Mouse (Mus musculus) gastrocnemius, adult 18-20 months (tissue): ENCODE measurements around the gene Tsc1. TPM values are rescaled to one million over a fixed set of nuclear protein-coding genes. Genes with fewer than 3 reads are reported as not detected.

Experiments used
- DNase-seq: peaks from one replicate; pipeline ENCODE4 v3.0.0; 2021; ENCODE audit warnings: low spot score
- microRNA-seq: library from miRNA; unstranded; fragments of <30 nt; microRNA quantifications from one replicate; pipeline ENCODE4 v1.2.0, GENCODE M21; 2021
- total RNA-seq, 2 experiments: library from RNA; stranded (reverse); gene quantifications; 2 replicates each; pipeline ENCODE4 v1.2.3; 2021

Gene Tsc1
- total RNA-seq, 2 experiments from 2014 or later: 40.6 to 45.6 TPM

DNA sequence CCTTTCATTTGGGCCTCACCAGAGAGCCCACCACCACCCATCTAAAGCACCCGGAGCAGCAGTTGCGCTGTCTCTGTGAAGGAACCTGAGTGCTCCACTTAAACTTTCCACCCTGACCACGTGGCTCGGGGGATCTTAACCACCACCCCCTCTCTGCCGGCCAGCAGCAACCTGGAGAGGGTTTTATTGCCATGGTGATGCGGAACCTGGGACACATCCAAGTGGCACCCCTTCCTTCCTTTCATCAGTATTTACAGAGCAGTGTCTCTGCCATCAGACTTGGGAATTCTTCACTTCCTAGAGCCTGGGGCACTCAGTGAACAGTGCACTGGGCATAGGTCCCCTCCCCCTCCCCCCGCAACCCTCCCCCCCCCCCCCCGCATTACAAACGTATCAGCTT lies 82.9 kb downstream of the Tsc1 start:
- DNase-seq: no peak

GRCm38 (mm10) chr2:28727786-28728404 lies 86.9 kb downstream of the Tsc1 start:
- DNase-seq: no peak

GRCm38 (mm10) chr2:28730676-28731075 lies 89.6 kb downstream of the Tsc1 start:
- no peak for DNase-seq

GRCm38 (mm10) chr2:28737112-28737511 lies 96.1 kb downstream of the Tsc1 start:
- DNase-seq: no peak

- no peak for DNase-seq
Observed at GRCm38 (mm10) chr2:28740159-28740558, 99.1 kb downstream of the Tsc1 start.

Small RNA genes within 50 kb of the gene (microRNA-seq; reads per million reads assigned to microRNA genes)
- not detected for gene Gm22824
- gene Mir3088: not detected

Other genes with a start within 250 kb of the Tsc1 start
- 1 to 10 TPM; 2.4 to 3.0 TPM for gene Ppp1r26, start 194.4 kb upstream of the Tsc1 start, total RNA-seq
- gene 1700007K13Rik, start 174.9 kb upstream of the Tsc1 start, total RNA-seq: not detected
- gene Mrps2, start 173.2 kb upstream of the Tsc1 start, total RNA-seq: 10 to 100 TPM; 21.1 to 22.9 TPM
- gene Gbgt1, start 144.3 kb upstream of the Tsc1 start, total RNA-seq: under 1 TPM; 0.81 to 0.89 TPM
- gene Gm10134, start 135.1 kb upstream of the Tsc1 start, total RNA-seq: under 1 TPM in 1 of 2 experiments, not detected in 1; 0.74 TPM
- 1 to 10 TPM; 6.1 to 8.9 TPM for gene Ralgds, start 128.1 kb upstream of the Tsc1 start, total RNA-seq
- gene Cel, start 77.8 kb upstream of the Tsc1 start, total RNA-seq: under 1 TPM in 1 of 2 experiments, not detected in 1; 0.16 TPM
- 1 to 10 TPM; 7.2 to 8.9 TPM for gene Gtf3c5, start 57.5 kb upstream of the Tsc1 start, total RNA-seq
- not detected for gene Gfi1b, start 19.2 kb upstream of the Tsc1 start, total RNA-seq
- not detected for gene Spaca9, start 58.5 kb downstream of the Tsc1 start, total RNA-seq
- not detected for gene Ak8, start 58.9 kb downstream of the Tsc1 start, total RNA-seq
- gene Gtf3c4, start 199.1 kb downstream of the Tsc1 start, total RNA-seq: 10 to 100 TPM; 12.7 to 13.1 TPM
- gene Ddx31, start 199.2 kb downstream of the Tsc1 start, total RNA-seq: 1 to 10 TPM; 4.5 to 5.2 TPM